ENCODE assay signal across 15 mouse cellular contexts in the genomic region with DNA sequence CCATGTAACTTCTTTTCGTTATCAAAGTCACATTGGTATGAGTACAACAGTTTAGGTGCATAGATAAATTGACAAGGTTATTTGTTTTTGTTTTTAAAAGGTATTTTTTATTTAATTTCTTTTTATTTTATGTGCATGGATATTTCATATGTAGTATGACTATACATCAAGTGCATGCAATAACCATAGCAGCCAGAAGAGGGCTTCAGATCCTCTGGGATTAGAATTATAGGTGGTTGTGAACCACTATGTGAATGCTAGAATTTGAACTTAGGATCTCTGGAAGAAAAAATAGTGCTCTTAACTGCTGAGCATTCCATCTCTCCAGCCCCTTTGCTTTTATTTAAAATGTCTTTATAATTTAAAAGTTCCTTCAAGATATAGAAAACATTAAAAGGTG.
A peak's percentile ranks its signal among the peaks of the same experiment; 100 is the strongest.
DNase-seq lines count a peak whose midpoint lies in the region; ATAC-seq and TF ChIP-seq lines count a peak whose summit lies in the region.
"Had no signal": no experiment of that assay in that cellular context is flagged by ENCODE, and none has a peak within 500 bp of the region (broad histone marks: within the 10 kb centered on the region; RNA-seq: fewer than 3 reads in every experiment).

No protein-coding gene starts in this region.

- no peaks in the 10 kb centered on the region for H3K4me1 ChIP-seq in CH12.LX (ENCODE audit: control insufficient read depth in 1 of 2, insufficient read depth in 2 of 2)
- no peaks in the 10 kb centered on the region for H3K4me1 ChIP-seq in intestine, embryonic 15.5 days (replicated peaks)
- no peaks in the 10 kb centered on the region for H3K4me1 ChIP-seq in forebrain, postnatal 0 days (ENCODE audit: insufficient read depth)
- H3K4me1 ChIP-seq: heart, embryonic 10.5 days; hindbrain, embryonic 15.5 days; midbrain, embryonic 13.5 days had no signal

- in situ Hi-C loops in CH12.LX (cut with MboI; ENCODE audit: low pct_ligation_motif_present, low pct_unique_long_range_greater_than_20kb, low sequenced_read_pairs) = no loop called here

- H3K9me3 ChIP-seq in CH12.LX (replicated peaks; ENCODE audit: low read length) = no peaks in the 10 kb centered on the region
- no peaks in the 10 kb centered on the region for H3K9me3 ChIP-seq in intestine, embryonic 15.5 days
- H3K9me3 ChIP-seq in forebrain, postnatal 0 days (ENCODE audit: low read length) = no peaks in the 10 kb centered on the region
- H3K9me3 ChIP-seq: heart, embryonic 10.5 days; hindbrain, embryonic 15.5 days; midbrain, embryonic 13.5 days had no signal

- WGBS in intestine, embryonic 15.5 days = 97% methylated on average over 1 of the region's 1 CpGs
- WGBS in forebrain, postnatal 0 days = 92% methylated on average over 1 of the region's 1 CpGs

- H3K4me2 ChIP-seq in CH12.LX (ENCODE audit: insufficient read depth, low read depth, poor library complexity, severe bottlenecking) = no peak overlapping the region
- no peak overlapping the region for H3K4me2 ChIP-seq in intestine, embryonic 15.5 days (replicated peaks)
- no peak overlapping the region for H3K4me2 ChIP-seq in forebrain, postnatal 0 days (ENCODE audit: low read depth)
- H3K4me2 ChIP-seq: hindbrain, embryonic 15.5 days; midbrain, embryonic 13.5 days had no signal

- peak; percentile 70; the same call in 1 of the 2 replicates for ATAC-seq in erythroid progenitor cell, adult 5-6 weeks (replicated peaks; ENCODE audit: low FRiP score, poor library complexity, severe bottlenecking)
- ATAC-seq in intestine, embryonic 15.5 days = no peak
- no peak for ATAC-seq in forebrain, postnatal 0 days
- ATAC-seq: midbrain, embryonic 13.5 days had no signal

- H3K27me3 ChIP-seq in CH12.LX (replicated peaks) = no peaks in the 10 kb centered on the region
- no peaks in the 10 kb centered on the region for H3K27me3 ChIP-seq in intestine, embryonic 15.5 days (replicated peaks)
- H3K27me3 ChIP-seq in forebrain, postnatal 0 days (ENCODE audit: insufficient read depth, low read length) = no peaks in the 10 kb centered on the region
- H3K27me3 ChIP-seq: hindbrain, embryonic 15.5 days; midbrain, embryonic 13.5 days had no signal

- TF ChIP-seq CTCF in left cerebral cortex, adult 2 months (IDR thresholded peaks at IDR 0.05) = peak; percentile 15
- TF ChIP-seq CTCF in CH12.LX (conservative IDR thresholded peaks at IDR 0.05 in 1 of 2, IDR thresholded peaks at IDR 0.05 in 1 of 2; ENCODE audit: low read depth in 2 of 2, low read length in 2 of 2) = peak in 1 of 2 experiments; percentile 46; a peak in 2 of 4 replicates
- TF ChIP-seq CTCF in forebrain, postnatal 0 days (IDR thresholded peaks at IDR 0.05; ENCODE audit: low read depth) = no peak

- no peaks in the 10 kb centered on the region for H3K36me3 ChIP-seq in CH12.LX (replicated peaks in 1 of 2; ENCODE audit: control insufficient read depth in 1 of 2, insufficient read depth in 1 of 2, low read length in 1 of 2)
- H3K36me3 ChIP-seq in intestine, embryonic 15.5 days = no peaks in the 10 kb centered on the region
- no peaks in the 10 kb centered on the region for H3K36me3 ChIP-seq in forebrain, postnatal 0 days (ENCODE audit: insufficient read depth)
- H3K36me3 ChIP-seq: heart, embryonic 10.5 days; hindbrain, embryonic 15.5 days; midbrain, embryonic 13.5 days had no signal

- no peak overlapping the region for H3K9ac ChIP-seq in CH12.LX (ENCODE audit: insufficient read depth, low read depth)
- H3K9ac ChIP-seq in intestine, embryonic 15.5 days = no peak overlapping the region
- no peak overlapping the region for H3K9ac ChIP-seq in forebrain, postnatal 0 days
- H3K9ac ChIP-seq: hindbrain, embryonic 15.5 days; midbrain, embryonic 13.5 days had no signal

- no peak overlapping the region for H3K4me3 ChIP-seq in left cerebral cortex, adult 2 months
- H3K4me3 ChIP-seq in CH12.LX (replicated peaks in 1 of 3; ENCODE audit: low read depth in 2 of 3, low read length in 2 of 3, poor library complexity in 1 of 3) = no peak overlapping the region
- no peak overlapping the region for H3K4me3 ChIP-seq in intestine, embryonic 15.5 days (replicated peaks)
- H3K4me3 ChIP-seq in forebrain, postnatal 0 days (ENCODE audit: low read depth, low read length) = no peak overlapping the region
- H3K4me3 ChIP-seq: erythroblast, embryonic 14.5 days; heart, embryonic 10.5 days; hindbrain, embryonic 15.5 days; midbrain, embryonic 13.5 days had no signal

- dilution Hi-C loops in CH12.LX (cut with MboI; ENCODE audit: extremely low pct_ligation_motif_present, extremely low pct_unique_long_range_greater_than_20kb, low sequenced_read_pairs) = no loop called here

- intact Hi-C loops in left cerebral cortex, adult 2 months (cut with DNase I) = no loop called here
- intact Hi-C loops in left cerebral cortex, postnatal 4 days (cut with DNase I) = no loop called here

- no peak overlapping the region for H3K27ac ChIP-seq in left cerebral cortex, adult 2 months
- no peak overlapping the region for H3K27ac ChIP-seq in CH12.LX (ENCODE audit: insufficient read depth, low read depth)
- no peak overlapping the region for H3K27ac ChIP-seq in intestine, embryonic 15.5 days
- no peak overlapping the region for H3K27ac ChIP-seq in forebrain, postnatal 0 days (ENCODE audit: low read depth, low read length)
- H3K27ac ChIP-seq: heart, embryonic 10.5 days; hindbrain, embryonic 15.5 days; midbrain, embryonic 13.5 days had no signal

- TF ChIP-seq POLR2A in CH12.LX (IDR thresholded peaks at IDR 0.05; ENCODE audit: low read depth, low read length) = no peak

- TF ChIP-seq EP300 in CH12.LX (IDR thresholded peaks at IDR 0.05; ENCODE audit: low read length) = no peak

- H3K79me2 ChIP-seq in CH12.LX (replicated peaks; ENCODE audit: control insufficient read depth, extremely low read depth, insufficient read depth, poor library complexity, severe bottlenecking) = no peaks in the 10 kb centered on the region

- DNase-seq in left cerebral cortex, adult 2 months (ENCODE audit: extremely low spot score in 1 of 2, low spot score in 2 of 2) = no peak
- no peak for DNase-seq in left cerebral cortex, postnatal 4 days
- DNase-seq in 416B (ENCODE audit: low read depth) = peak; percentile 15
- DNase-seq in CH12.LX (ENCODE audit: extremely low read depth) = peak; percentile 13
- no peak for DNase-seq in forebrain, postnatal 0 days
- DNase-seq: adrenal gland, adult 8-10 months; cerebellum, adult 9-11 months; gastrocnemius, postnatal 14 days; kidney, adult 9 months had no signal

- peak; percentile 28 for TF ChIP-seq RAD21 in CH12.LX (IDR thresholded peaks at IDR 0.05; ENCODE audit: low read depth, low read length)

TF ChIP-seq in CH12.LX, 34 proteins besides CTCF, POLR2A, EP300 and RAD21:
- TF ChIP-seq SMC3 (IDR thresholded peaks at IDR 0.05; ENCODE audit: low read depth, low read length) (peak; percentile 28; the same call in 1 of the 2 replicates), NELFE (IDR thresholded peaks at IDR 0.05; ENCODE audit: low read depth, low read length) (no peak)

Comparison
In these comparisons a context has a peak if more than half of its experiments do, and no peak if none do; other contexts are left out.
1. DNase-seq: peak in 416B (single experiment) and CH12.LX (single experiment); none in left cerebral cortex, adult 2 months (0 of 2), left cerebral cortex, postnatal 4 days (single experiment) and forebrain, postnatal 0 days (single experiment).